Mouse (Mus musculus) T-helper 1 cell (primary cell): ENCODE results near the gene Miga1.
"Not testable (repeated sequence)": the region's sequence is repeated elsewhere in the genome, so short reads cannot be mapped to it uniquely, and the experiment has no call there.

Experiments
- in situ Hi-C: fragments of 300-600 bp; cut with MboI, MseI; formaldehyde crosslinking; loops from one replicate; pipeline ENCODE4 v1.15.1; 2025; ENCODE audit warnings: high pct_unique_total_duplicates

Miga1 gene

GRCm38 (mm10) chr3:152321765-152322547, 18.3 kb downstream of the Miga1 start:
- in situ Hi-C loops, result no loop called here

GRCm38 (mm10) chr3:152320972-152321645, 19.1 kb downstream of the Miga1 start:
- in situ Hi-C loops, result no loop called here

- in situ Hi-C loops, result not testable (repeated sequence)
These were observed 23.6 kb downstream of the Miga1 start for GRCm38 (mm10) chr3:152316447-152317173.

GRCm38 (mm10) chr3:152315613-152316012, 24.6 kb downstream of the Miga1 start:
- in situ Hi-C loops, result no loop called here

- in situ Hi-C loops, result not testable (repeated sequence)
These were observed 25.5 kb downstream of the Miga1 start for GRCm38 (mm10) chr3:152314666-152315065.

- in situ Hi-C loops, result no loop called here
These were observed 31.0 kb downstream of the Miga1 start for GRCm38 (mm10) chr3:152309250-152309645.

- in situ Hi-C loops, result no loop called here
These were observed 31.5 kb downstream of the Miga1 start for GRCm38 (mm10) chr3:152308485-152309249.

- in situ Hi-C loops, result no loop called here
These were observed 34.2 kb downstream of the Miga1 start for GRCm38 (mm10) chr3:152305971-152306370.

GRCm38 (mm10) chr3:152305080-152305479, 35.1 kb downstream of the Miga1 start:
- in situ Hi-C loops, result no loop called here

- in situ Hi-C loops, result no loop called here
These were observed 36.0 kb downstream of the Miga1 start for GRCm38 (mm10) chr3:152304093-152304815.

- in situ Hi-C loops, result no loop called here
These were observed 37.2 kb downstream of the Miga1 start for GRCm38 (mm10) chr3:152302991-152303390.

GRCm38 (mm10) chr3:152300376-152301337, 39.5 kb downstream of the Miga1 start:
- in situ Hi-C loops, result no loop called here

- in situ Hi-C loops, result loop anchor here (25.0 kb wide), 1 partner anchor 1391 kb away; no protein-coding TSS in a partner anchor
These were observed 44.3 kb downstream of the Miga1 start for GRCm38 (mm10) chr3:152295896-152296295.

- in situ Hi-C loops, result loop anchor here (25.0 kb wide), 1 partner anchor 1393 kb away; no protein-coding TSS in a partner anchor
These were observed 45.8 kb downstream of the Miga1 start for GRCm38 (mm10) chr3:152294400-152294799.

- in situ Hi-C loops, result loop anchor here (25.0 kb wide), 1 partner anchor 1394 kb away; no protein-coding TSS in a partner anchor
These were observed 46.6 kb downstream of the Miga1 start for GRCm38 (mm10) chr3:152293530-152294181.

- in situ Hi-C loops, result loop anchor here (25.0 kb wide), 1 partner anchor 1395 kb away; no protein-coding TSS in a partner anchor
These were observed 48.3 kb downstream of the Miga1 start for GRCm38 (mm10) chr3:152291895-152292294.

GRCm38 (mm10) chr3:152290175-152290798, 49.9 kb downstream of the Miga1 start:
- in situ Hi-C loops, result loop anchor here (25.0 kb wide), 1 partner anchor 1397 kb away; no protein-coding TSS in a partner anchor

- in situ Hi-C loops, result loop anchor here (25.0 kb wide), 1 partner anchor 1399 kb away; no protein-coding TSS in a partner anchor
These were observed 51.5 kb downstream of the Miga1 start for GRCm38 (mm10) chr3:152288740-152289139.
